Mouse (Mus musculus) small intestine, adult 2 months (tissue): Measurements from ENCODE around the gene Sfi1.
"Not testable (repeated sequence)": the region's sequence is repeated elsewhere in the genome, so short reads cannot be mapped to it uniquely, and the experiment has no call there.

Source experiments
- CTCF ChIP-seq: fragments of 200-500 bp; IDR thresholded peaks from 2 replicates; pipeline ENCODE4 v1.5.1; 2012; ENCODE audit warnings: low read depth, mild to moderate bottlenecking, control low read depth, inconsistent platforms, low read length, moderate library complexity, mixed read lengths; ENCODE audit not compliant: insufficient replicate concordance, insufficient read length; ENCODE audit errors: extremely low read depth
- POLR2A ChIP-seq: fragments of 200-500 bp; IDR thresholded peaks from 2 replicates; pipeline ENCODE4 v1.6.1; 2012; ENCODE audit warnings: low read depth, mild to moderate bottlenecking, control low read depth, inconsistent platforms, low read length, moderate library complexity

DNA sequence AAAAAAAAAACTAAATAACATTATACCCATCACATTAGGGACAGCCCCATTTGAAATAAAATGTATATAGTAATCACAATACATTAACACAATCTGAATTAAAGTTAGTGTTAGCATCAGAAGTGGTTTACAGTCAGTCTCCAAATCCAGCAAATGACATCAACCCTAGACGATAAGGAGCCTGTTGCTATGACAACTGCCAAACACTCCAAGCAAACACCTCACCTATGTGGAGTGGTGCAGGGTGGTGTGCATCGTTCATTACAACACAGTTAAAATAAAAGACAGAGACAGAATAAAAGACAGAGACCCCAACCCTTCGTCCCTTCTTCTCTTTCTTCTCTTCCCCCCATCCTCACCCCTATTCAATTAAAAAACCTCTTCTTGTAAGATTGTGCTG lies 29.6 kb downstream of the Sfi1 start:
- not testable (repeated sequence) for TF ChIP-seq POLR2A, CTCF
